Comparison of ENCODE assay signal across 11 mouse cellular contexts in the genomic region with DNA sequence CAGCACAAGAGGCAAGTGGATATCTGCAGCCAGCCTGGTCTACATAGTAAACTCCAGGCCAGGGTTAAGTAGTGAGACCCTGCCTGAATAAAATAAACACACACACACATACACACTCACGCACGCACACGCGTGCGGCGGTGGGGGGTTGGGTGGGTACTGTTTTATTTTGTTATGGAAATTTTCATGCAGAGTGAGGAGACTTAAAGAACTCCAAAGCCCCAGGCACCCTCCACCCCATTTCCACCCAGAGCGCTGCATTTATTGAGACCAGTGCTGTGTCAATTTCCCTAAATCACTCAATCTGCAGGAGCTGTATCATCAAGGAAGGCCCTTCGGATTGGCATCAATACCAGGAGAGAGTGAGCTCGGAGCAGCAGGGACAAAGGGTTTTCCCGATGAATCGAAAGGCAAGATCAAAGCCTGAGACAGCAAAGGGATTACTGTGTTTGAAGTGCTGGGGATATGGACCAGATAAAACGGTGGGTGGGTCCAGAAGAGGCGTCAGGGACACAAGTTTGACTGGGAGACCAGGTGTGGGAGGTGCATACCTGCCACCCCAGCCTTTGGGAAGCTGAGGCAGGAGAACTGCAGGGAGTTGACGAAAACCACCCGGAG. TPM values are rescaled to one million over a fixed set of nuclear protein-coding genes. Genes with fewer than 3 reads are reported as not detected.
A peak's percentile ranks its signal among the peaks of the same experiment; 100 is the strongest.
DNase-seq lines count a peak whose midpoint lies in the region; ATAC-seq and TF ChIP-seq lines count a peak whose summit lies in the region.
"Had no signal": no experiment of that assay in that cellular context is flagged by ENCODE, and none has a peak within 500 bp of the region (broad histone marks: within the 10 kb centered on the region; RNA-seq: fewer than 3 reads in every experiment).

No protein-coding gene starts in this region.

- peak overlapping the region; percentile 10 for H3K9ac ChIP-seq in heart, embryonic 16.5 days (ENCODE audit: low read length)
- peak overlapping the region; percentile 82 for H3K9ac ChIP-seq in midbrain, embryonic 13.5 days (replicated peaks)

- peaks cover 6% of the 10 kb centered on the region for H3K9me3 ChIP-seq in heart, embryonic 16.5 days (replicated peaks; ENCODE audit: control insufficient read depth, low read length)
- H3K9me3 ChIP-seq in hindbrain, embryonic 10.5 days: peaks cover 6% of the 10 kb centered on the region; the same call in 1 of the 2 replicates
- no peaks in the 10 kb centered on the region for H3K9me3 ChIP-seq in midbrain, embryonic 13.5 days

- peaks cover 28% of the 10 kb centered on the region for H3K27me3 ChIP-seq in heart, embryonic 16.5 days (ENCODE audit: control insufficient read depth, insufficient read depth, low read length)
- H3K27me3 ChIP-seq in hindbrain, embryonic 10.5 days (ENCODE audit: insufficient read depth, poor library complexity, severe bottlenecking): peaks cover 19% of the 10 kb centered on the region
- no peaks in the 10 kb centered on the region for H3K27me3 ChIP-seq in midbrain, embryonic 13.5 days

- intact Hi-C loops in left cerebral cortex, postnatal 14 days (cut with DNase I): no loop called here

- no peak for DNase-seq in heart, adult 11 months
- peak; percentile 71 for DNase-seq in brain, embryonic 14.5 days (ENCODE audit: low read depth)
- peak; percentile 21 for DNase-seq in hindbrain, embryonic 10.5 days (ENCODE audit: low spot score)
- DNase-seq in ovary, adult 18-20 months (ENCODE audit: low spot score): no peak
- no peak for DNase-seq in urinary bladder, postnatal 10 days (ENCODE audit: low spot score)
- no peak for DNase-seq in left cerebral cortex, postnatal 14 days (ENCODE audit: low spot score in 2 of 2)

- peak overlapping the region; percentile 99 for H3K27ac ChIP-seq in heart, embryonic 16.5 days (ENCODE audit: low read length)
- peak overlapping the region; percentile 50 for H3K27ac ChIP-seq in hindbrain, embryonic 10.5 days
- peak overlapping the region; percentile 99 for H3K27ac ChIP-seq in midbrain, embryonic 13.5 days

- no peak for TF ChIP-seq CTCF in brain, embryonic 14.5 days (IDR thresholded peaks at IDR 0.05; ENCODE audit: borderline replicate concordance, extremely low read depth, insufficient read depth, insufficient read length)

- ATAC-seq in heart, embryonic 16.5 days (replicated peaks; ENCODE audit: extremely low read depth, insufficient read depth, low FRiP score): no peak
- ATAC-seq in midbrain, embryonic 13.5 days: no peak

- H3K4me3 ChIP-seq in heart, embryonic 16.5 days (ENCODE audit: low read length): peak overlapping the region; percentile 74
- peak overlapping the region; percentile 77 for H3K4me3 ChIP-seq in hindbrain, embryonic 10.5 days
- H3K4me3 ChIP-seq in midbrain, embryonic 13.5 days (replicated peaks): peak overlapping the region; percentile 67

- H3K4me2 ChIP-seq in heart, embryonic 16.5 days (ENCODE audit: low read depth, low read length): peak overlapping the region; percentile 84
- peak overlapping the region; percentile 69 for H3K4me2 ChIP-seq in midbrain, embryonic 13.5 days (replicated peaks)

- H3K4me1 ChIP-seq in heart, embryonic 16.5 days (ENCODE audit: control insufficient read depth, insufficient read depth, low read length): peaks cover 28% of the 10 kb centered on the region
- H3K4me1 ChIP-seq in hindbrain, embryonic 10.5 days (replicated peaks): peaks cover 49% of the 10 kb centered on the region
- peaks cover 55% of the 10 kb centered on the region for H3K4me1 ChIP-seq in midbrain, embryonic 13.5 days (replicated peaks)

- no peak for TF ChIP-seq POLR2A in brain, embryonic 14.5 days (IDR thresholded peaks at IDR 0.05; ENCODE audit: borderline replicate concordance, extremely low read depth, insufficient read depth, insufficient read length, poor library complexity, severe bottlenecking)

- 31% methylated on average over 15 of the region's 15 CpGs for WGBS in heart, embryonic 16.5 days
- 15% methylated on average over 15 of the region's 15 CpGs for WGBS in hindbrain, embryonic 10.5 days
- WGBS in midbrain, embryonic 13.5 days: 5% methylated on average over 15 of the region's 15 CpGs

- H3K36me3 ChIP-seq in heart, embryonic 16.5 days (ENCODE audit: control insufficient read depth, insufficient read depth): no peaks in the 10 kb centered on the region
- peaks cover 36% of the 10 kb centered on the region for H3K36me3 ChIP-seq in hindbrain, embryonic 10.5 days
- peaks cover 34% of the 10 kb centered on the region for H3K36me3 ChIP-seq in midbrain, embryonic 13.5 days

RNA-seq across cellular contexts. Expression of a gene that starts 1.2 kb away (rescaled TPM):
- 40.9 and 43.0 TPM in 2 replicates for polyA plus RNA-seq in heart, embryonic 16.5 days (2015; fragmentation: Nextera tagmentation; extraction: Ambion mirVana)
- polyA plus RNA-seq in brain, embryonic 14.5 days (2012; rRNA removed): 269 and 420 TPM in 2 replicates
- 109 and 150 TPM in 2 replicates for polyA plus RNA-seq in hindbrain, embryonic 10.5 days (2016; fragmentation: Nextera tagmentation; extraction: Ambion mirVana)
- polyA plus RNA-seq in midbrain, embryonic 13.5 days (2015; fragmentation: Nextera tagmentation; extraction: Ambion mirVana): 234 and 261 TPM in 2 replicates
- 10 to 100 TPM; 53.7 to 53.8 TPM for total RNA-seq in left cerebral cortex, postnatal 14 days (2021)

RNA-seq across cellular contexts. Expression of a gene that starts 6.7 kb away (rescaled TPM):
- polyA plus RNA-seq in heart, embryonic 16.5 days (2015; fragmentation: Nextera tagmentation; extraction: Ambion mirVana): 0.26 and 0.35 TPM in 2 replicates
- not detected in 2 replicates for polyA plus RNA-seq in brain, embryonic 14.5 days (2012; rRNA removed)
- 1.1 TPM in 2 replicates for polyA plus RNA-seq in hindbrain, embryonic 10.5 days (2016; fragmentation: Nextera tagmentation; extraction: Ambion mirVana)
- 1.2 and 1.9 TPM in 2 replicates for polyA plus RNA-seq in midbrain, embryonic 13.5 days (2015; fragmentation: Nextera tagmentation; extraction: Ambion mirVana)
- not detected for total RNA-seq in left cerebral cortex, postnatal 14 days (2021)
- total RNA-seq: gastrocnemius, adult 8-10 months had no signal
- polyA plus RNA-seq: G1E; spleen, adult 2 months had no signal

RNA-seq across cellular contexts. Expression of a gene that starts 23.7 kb away (rescaled TPM):
- 1.2 and 1.3 TPM in 2 replicates for polyA plus RNA-seq in heart, embryonic 16.5 days (2015; fragmentation: Nextera tagmentation; extraction: Ambion mirVana)
- polyA plus RNA-seq in brain, embryonic 14.5 days (2012; rRNA removed): 178 and 268 TPM in 2 replicates
- polyA plus RNA-seq in hindbrain, embryonic 10.5 days (2016; fragmentation: Nextera tagmentation; extraction: Ambion mirVana): 12.1 and 38.6 TPM in 2 replicates
- polyA plus RNA-seq in midbrain, embryonic 13.5 days (2015; fragmentation: Nextera tagmentation; extraction: Ambion mirVana): 52.4 and 67.8 TPM in 2 replicates
- total RNA-seq in left cerebral cortex, postnatal 14 days (2021): 100 to 1,000 TPM; 282 to 289 TPM
- total RNA-seq: G1E had no signal

RNA-seq across cellular contexts. Expression of a gene that starts 24.9 kb away (rescaled TPM):
- polyA plus RNA-seq in heart, embryonic 16.5 days (2015; fragmentation: Nextera tagmentation; extraction: Ambion mirVana): 6.1 and 6.8 TPM in 2 replicates
- 55.4 and 66.4 TPM in 2 replicates for polyA plus RNA-seq in brain, embryonic 14.5 days (2012; rRNA removed)
- 10.7 and 14.9 TPM in 2 replicates for polyA plus RNA-seq in hindbrain, embryonic 10.5 days (2016; fragmentation: Nextera tagmentation; extraction: Ambion mirVana)
- 20.3 and 25.3 TPM in 2 replicates for polyA plus RNA-seq in midbrain, embryonic 13.5 days (2015; fragmentation: Nextera tagmentation; extraction: Ambion mirVana)
- 10 to 100 TPM; 97.0 to 97.6 TPM for total RNA-seq in left cerebral cortex, postnatal 14 days (2021)

RNA-seq across cellular contexts. Expression of a gene that starts 40.4 kb away (rescaled TPM):
- polyA plus RNA-seq in heart, embryonic 16.5 days (2015; fragmentation: Nextera tagmentation; extraction: Ambion mirVana): 0.17 TPM in 2 replicates
- polyA plus RNA-seq in brain, embryonic 14.5 days (2012; rRNA removed): 0.21 and 0.34 TPM in 2 replicates
- polyA plus RNA-seq in hindbrain, embryonic 10.5 days (2016; fragmentation: Nextera tagmentation; extraction: Ambion mirVana): 0.26 TPM in 1 of 2 replicates, not detected in the other
- polyA plus RNA-seq in midbrain, embryonic 13.5 days (2015; fragmentation: Nextera tagmentation; extraction: Ambion mirVana): not detected in 2 replicates
- total RNA-seq in left cerebral cortex, postnatal 14 days (2021): not detected
- total RNA-seq: G1E; gastrocnemius, adult 8-10 months had no signal
- polyA plus RNA-seq: G1E had no signal

Comparison
In these comparisons a context has a peak if more than half of its experiments do, and no peak if none do; other contexts are left out.
1. DNase-seq: peak in brain, embryonic 14.5 days (single experiment) and hindbrain, embryonic 10.5 days (single experiment); none in heart, adult 11 months (single experiment), ovary, adult 18-20 months (single experiment), urinary bladder, postnatal 10 days (single experiment) and left cerebral cortex, postnatal 14 days (0 of 2).
2. Peak in every context shown above with its lines, with median percentiles within 50 percentile points of each other: H3K27ac ChIP-seq and H3K4me3 ChIP-seq.